Mouse (Mus musculus): ENCODE results near the gene Kif18a.

- TF ChIP-seq POLR2A (IDR thresholded peaks at IDR 0.05; ENCODE audit: low read depth, low read length) (no peak), CTCF (IDR thresholded peaks at IDR 0.05; ENCODE audit: borderline replicate concordance, insufficient read depth, low read length) (no peak)
These were observed 53.7 kb downstream of the Kif18a start for GRCm38 (mm10) chr2:109334237-109334636.
